Mouse (Mus musculus): ENCODE data around the gene Psme2b. TPM values are rescaled to one million over a fixed set of nuclear protein-coding genes. Genes with fewer than 3 reads are reported as not detected.
"Not testable (repeated sequence)": the region's sequence is repeated elsewhere in the genome, so short reads cannot be mapped to it uniquely, and the experiment has no call there.

Psme2b gene
- polyA plus RNA-seq, 1 experiment = not detected

DNA sequence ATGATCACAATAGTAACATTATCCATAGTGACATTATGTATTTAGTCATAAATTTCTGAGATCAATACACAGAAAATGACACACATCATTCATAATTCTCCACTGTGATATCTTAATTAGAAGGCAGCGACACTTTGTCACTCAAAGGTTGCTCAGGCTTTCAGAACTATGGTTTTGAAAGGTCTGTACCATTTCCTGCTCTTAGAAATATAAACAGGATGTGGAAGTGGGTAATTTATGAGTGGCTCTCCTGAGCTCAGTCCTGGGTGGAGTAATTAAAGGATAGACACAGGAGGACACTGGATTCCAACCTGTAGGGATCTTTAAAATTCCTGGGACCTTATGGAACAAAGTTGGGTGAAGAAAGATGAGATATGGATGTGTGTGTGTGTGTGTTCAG is 12.6 kb downstream of the Psme2b start:
- 94% methylated on average over 1 of the region's 1 CpGs for WGBS
- H3K27ac ChIP-seq (ENCODE audit: insufficient read depth, low read depth, low read length) = not testable (repeated sequence)

DNA sequence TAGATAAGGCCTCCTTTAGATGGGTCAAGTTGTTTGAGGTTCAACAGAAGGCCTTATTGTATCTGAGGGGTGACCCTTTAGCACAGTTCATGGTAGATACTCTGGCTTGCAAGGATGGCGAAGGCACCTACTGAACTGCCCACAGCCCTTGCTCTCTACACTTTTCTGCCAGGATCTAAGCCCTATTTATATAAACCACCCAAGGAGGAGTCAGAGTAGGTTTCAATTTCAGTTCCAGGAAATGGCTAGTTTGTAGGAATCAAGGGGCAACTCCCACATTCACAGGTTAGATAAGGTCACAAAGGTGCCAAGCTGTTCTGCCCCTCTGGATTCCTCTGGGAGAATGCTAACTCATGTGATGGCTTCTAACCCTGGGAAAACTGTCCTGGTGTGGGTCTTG is 17.9 kb downstream of the Psme2b start:
- WGBS = 89% methylated on average over 1 of the region's 1 CpGs
- H3K27ac ChIP-seq (ENCODE audit: insufficient read depth, low read depth, low read length); H3K4me1 ChIP-seq (ENCODE audit: control insufficient read depth, insufficient read depth, low read length); H3K4me3 ChIP-seq (ENCODE audit: insufficient read depth, low read depth, low read length): not testable (repeated sequence)

More for the DNA sequence above, 12.6 kb downstream of the Psme2b start:
- not testable (repeated sequence) for H3K4me3 ChIP-seq (ENCODE audit: insufficient read depth, low read depth, low read length); H3K4me1 ChIP-seq (ENCODE audit: control insufficient read depth, insufficient read depth, low read length)

DNA sequence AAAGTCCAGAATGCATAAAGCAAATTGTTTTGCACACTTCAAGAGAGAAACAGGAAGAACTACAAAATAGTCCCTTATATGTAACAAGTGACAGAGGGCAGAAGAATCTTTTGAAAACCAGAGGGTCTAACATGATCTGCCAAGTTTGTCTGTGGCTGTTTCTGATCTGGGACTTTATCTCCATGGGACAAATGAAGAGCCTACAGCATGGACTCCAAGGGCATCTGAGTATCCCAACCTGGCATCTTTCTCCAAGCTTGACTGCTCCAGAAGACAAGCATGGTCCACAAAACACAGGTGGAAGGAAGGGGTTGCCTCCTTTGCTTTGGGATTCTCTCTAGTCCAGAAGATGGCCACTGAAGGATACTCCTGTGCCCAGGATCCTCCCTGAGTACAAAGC is 19.6 kb downstream of the Psme2b start:
- H3K4me1 ChIP-seq (ENCODE audit: control insufficient read depth, insufficient read depth, low read length); H3K4me3 ChIP-seq (ENCODE audit: insufficient read depth, low read depth, low read length); H3K27ac ChIP-seq (ENCODE audit: insufficient read depth, low read depth, low read length): not testable (repeated sequence)

DNA sequence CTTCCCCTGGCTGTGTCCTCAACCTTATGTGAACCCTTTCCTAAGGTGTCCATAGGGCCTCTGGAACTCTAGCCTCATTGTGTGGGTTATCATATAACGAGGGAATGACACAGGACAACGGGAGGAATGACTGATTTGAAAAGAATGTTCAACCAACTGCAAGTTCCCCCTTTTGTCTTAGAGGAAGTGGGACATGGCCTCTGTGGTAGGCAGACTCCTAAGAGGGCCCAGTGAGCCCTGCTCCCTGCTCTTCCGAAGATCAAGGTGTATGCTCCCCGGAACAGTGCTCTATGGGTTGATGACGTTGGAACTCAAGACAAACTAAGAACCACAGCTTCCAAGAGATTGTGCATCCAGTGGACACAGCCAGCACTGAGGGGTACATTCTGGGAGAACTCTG is 22.2 kb downstream of the Psme2b start:
- H3K27ac ChIP-seq (ENCODE audit: insufficient read depth, low read depth, low read length); H3K4me3 ChIP-seq (ENCODE audit: insufficient read depth, low read depth, low read length); H3K4me1 ChIP-seq (ENCODE audit: control insufficient read depth, insufficient read depth, low read length): not testable (repeated sequence)
- WGBS = 85% methylated on average over 5 of the region's 5 CpGs

DNA sequence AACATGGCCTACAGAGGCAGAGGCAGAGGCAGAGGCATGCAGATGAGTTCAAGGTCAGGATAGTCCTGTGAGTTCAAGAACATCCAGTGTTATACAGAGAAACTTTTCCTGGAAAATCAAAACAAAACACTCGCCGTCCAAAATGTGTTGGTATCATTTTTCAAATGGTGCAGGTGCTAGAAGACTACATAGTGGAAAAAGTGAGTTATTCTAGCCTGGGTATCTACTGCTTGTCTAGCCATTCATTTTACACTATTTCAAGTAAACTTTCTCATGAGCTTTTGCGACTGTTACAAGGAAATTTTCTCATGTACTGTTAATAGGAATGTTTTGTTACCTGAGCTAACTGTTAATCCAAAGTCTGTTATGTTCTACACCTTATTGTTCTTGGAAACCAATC is 27.6 kb downstream of the Psme2b start:
- H3K4me3 ChIP-seq (ENCODE audit: insufficient read depth, low read depth, low read length) = no peak overlapping the region
- TF ChIP-seq CTCF (IDR thresholded peaks at IDR 0.05; ENCODE audit: insufficient read depth, low read depth, low read length) = no peak
- TF ChIP-seq POLR2A (IDR thresholded peaks at IDR 0.05; ENCODE audit: insufficient read depth, low read depth, low read length) = no peak
- H3K27ac ChIP-seq (ENCODE audit: insufficient read depth, low read depth, low read length) = no peak overlapping the region
- no peaks in the 10 kb centered on the region for H3K4me1 ChIP-seq (ENCODE audit: control insufficient read depth, insufficient read depth, low read length)
- WGBS = 86% methylated on average over 3 of the region's 3 CpGs

DNA sequence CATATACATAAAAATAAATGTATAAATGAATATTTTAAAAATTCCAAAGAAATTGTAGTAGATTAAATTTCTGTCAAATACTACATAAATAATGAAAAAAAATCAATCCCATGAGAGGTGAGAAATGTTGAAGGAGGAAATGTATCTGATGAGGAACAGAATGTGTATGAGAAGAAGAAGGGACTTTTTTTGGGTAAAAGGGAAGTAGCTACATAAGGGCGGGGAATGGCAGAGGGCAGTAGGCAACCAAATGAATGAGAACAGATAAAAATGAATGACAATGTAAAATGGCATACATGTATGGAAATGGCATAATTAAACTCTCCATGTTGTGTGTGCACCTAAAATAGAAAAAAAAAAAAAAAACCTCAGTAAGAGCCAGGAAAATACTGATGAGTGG is 32.4 kb downstream of the Psme2b start:
- no peaks in the 10 kb centered on the region for H3K4me1 ChIP-seq (ENCODE audit: control insufficient read depth, insufficient read depth, low read length)
- WGBS = 95% methylated on average over 1 of the region's 1 CpGs
- TF ChIP-seq POLR2A (IDR thresholded peaks at IDR 0.05; ENCODE audit: insufficient read depth, low read depth, low read length) = no peak
- TF ChIP-seq CTCF (IDR thresholded peaks at IDR 0.05; ENCODE audit: insufficient read depth, low read depth, low read length) = no peak
- no peak overlapping the region for H3K4me3 ChIP-seq (ENCODE audit: insufficient read depth, low read depth, low read length)
- H3K27ac ChIP-seq (ENCODE audit: insufficient read depth, low read depth, low read length) = no peak overlapping the region

DNA sequence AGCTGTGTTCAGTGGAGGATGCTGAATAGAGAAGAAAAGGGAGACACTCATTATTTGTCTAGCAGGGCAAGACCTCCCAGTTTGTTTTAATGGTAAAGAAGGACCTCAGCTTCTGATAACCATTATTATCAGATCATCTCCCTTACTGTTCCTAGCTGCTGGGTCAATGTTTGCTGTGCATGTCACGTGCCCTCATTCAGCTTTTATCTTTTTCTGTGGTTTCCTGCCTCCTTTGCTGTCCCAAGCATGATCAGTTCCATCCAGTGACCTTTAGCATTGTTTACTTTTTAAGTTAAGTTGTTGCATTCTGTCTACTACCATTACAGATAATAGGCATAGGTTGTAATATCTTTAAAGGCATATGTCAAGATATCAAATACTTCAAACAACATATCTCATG is 37.5 kb downstream of the Psme2b start:
- H3K27ac ChIP-seq (ENCODE audit: insufficient read depth, low read depth, low read length) = no peak overlapping the region
- no peak for TF ChIP-seq POLR2A (IDR thresholded peaks at IDR 0.05; ENCODE audit: insufficient read depth, low read depth, low read length)
- TF ChIP-seq CTCF (IDR thresholded peaks at IDR 0.05; ENCODE audit: insufficient read depth, low read depth, low read length) = no peak
- WGBS = 74% methylated on average over 1 of the region's 1 CpGs
- H3K4me1 ChIP-seq (ENCODE audit: control insufficient read depth, insufficient read depth, low read length) = no peaks in the 10 kb centered on the region
- no peak overlapping the region for H3K4me3 ChIP-seq (ENCODE audit: insufficient read depth, low read depth, low read length)

DNA sequence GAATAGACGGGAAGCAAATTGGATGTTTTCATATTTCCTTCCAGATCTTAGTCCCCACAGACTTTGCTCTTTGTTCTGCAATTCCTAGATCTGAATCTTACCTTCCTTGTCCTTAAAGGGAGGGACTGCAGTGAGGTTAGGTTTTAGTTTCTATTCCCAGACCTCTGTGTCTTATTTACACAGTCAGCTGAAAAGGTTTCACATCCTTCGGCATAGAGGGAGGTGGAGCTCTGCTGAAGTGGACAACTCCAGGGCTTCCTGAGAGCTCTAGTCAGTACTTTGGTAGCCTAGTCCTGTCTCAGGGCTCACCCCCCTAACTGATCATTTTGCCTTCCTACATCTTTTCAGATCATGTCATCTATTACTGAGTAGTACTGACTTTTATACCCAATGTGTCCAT is 44.0 kb downstream of the Psme2b start, which contains the start of gene Gm5431:
Gm5431 (minus strand) TSS at position 194 of the 400 bp plus-strand sequence.
- TF ChIP-seq POLR2A (IDR thresholded peaks at IDR 0.05; ENCODE audit: insufficient read depth, low read depth, low read length) = no peak
- TF ChIP-seq CTCF (IDR thresholded peaks at IDR 0.05; ENCODE audit: insufficient read depth, low read depth, low read length) = no peak
- H3K4me1 ChIP-seq (ENCODE audit: control insufficient read depth, insufficient read depth, low read length) = no peaks in the 10 kb centered on the region
- 79% methylated on average over 2 of the region's 2 CpGs for WGBS
- no peak within 1 kb of the TSS for H3K27ac ChIP-seq (ENCODE audit: insufficient read depth, low read depth, low read length)
- H3K4me3 ChIP-seq (ENCODE audit: insufficient read depth, low read depth, low read length) = no peak within 1 kb of the TSS

DNA sequence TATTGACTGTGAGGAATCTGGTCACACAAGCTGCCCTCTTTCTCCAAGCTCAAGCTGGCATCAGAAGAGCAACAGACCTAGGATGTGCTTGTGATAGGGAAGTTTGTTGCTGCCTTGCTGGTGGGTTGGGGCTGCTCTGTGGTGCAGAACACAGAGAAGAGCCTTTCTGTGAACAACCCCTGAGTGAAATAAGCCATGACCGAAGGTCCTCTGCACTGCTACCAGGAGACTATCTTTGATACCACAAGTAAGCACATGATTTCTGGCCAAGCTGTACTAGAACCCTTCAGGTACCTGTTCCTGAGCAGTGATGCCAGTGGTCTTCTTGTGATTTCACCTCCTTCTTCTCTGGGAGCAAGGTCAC is 44.4 kb downstream of the Psme2b start:
- WGBS = 94% methylated on average over 1 of the region's 1 CpGs
- H3K4me1 ChIP-seq (ENCODE audit: control insufficient read depth, insufficient read depth, low read length); H3K27ac ChIP-seq (ENCODE audit: insufficient read depth, low read depth, low read length); H3K4me3 ChIP-seq (ENCODE audit: insufficient read depth, low read depth, low read length): not testable (repeated sequence)

DNA sequence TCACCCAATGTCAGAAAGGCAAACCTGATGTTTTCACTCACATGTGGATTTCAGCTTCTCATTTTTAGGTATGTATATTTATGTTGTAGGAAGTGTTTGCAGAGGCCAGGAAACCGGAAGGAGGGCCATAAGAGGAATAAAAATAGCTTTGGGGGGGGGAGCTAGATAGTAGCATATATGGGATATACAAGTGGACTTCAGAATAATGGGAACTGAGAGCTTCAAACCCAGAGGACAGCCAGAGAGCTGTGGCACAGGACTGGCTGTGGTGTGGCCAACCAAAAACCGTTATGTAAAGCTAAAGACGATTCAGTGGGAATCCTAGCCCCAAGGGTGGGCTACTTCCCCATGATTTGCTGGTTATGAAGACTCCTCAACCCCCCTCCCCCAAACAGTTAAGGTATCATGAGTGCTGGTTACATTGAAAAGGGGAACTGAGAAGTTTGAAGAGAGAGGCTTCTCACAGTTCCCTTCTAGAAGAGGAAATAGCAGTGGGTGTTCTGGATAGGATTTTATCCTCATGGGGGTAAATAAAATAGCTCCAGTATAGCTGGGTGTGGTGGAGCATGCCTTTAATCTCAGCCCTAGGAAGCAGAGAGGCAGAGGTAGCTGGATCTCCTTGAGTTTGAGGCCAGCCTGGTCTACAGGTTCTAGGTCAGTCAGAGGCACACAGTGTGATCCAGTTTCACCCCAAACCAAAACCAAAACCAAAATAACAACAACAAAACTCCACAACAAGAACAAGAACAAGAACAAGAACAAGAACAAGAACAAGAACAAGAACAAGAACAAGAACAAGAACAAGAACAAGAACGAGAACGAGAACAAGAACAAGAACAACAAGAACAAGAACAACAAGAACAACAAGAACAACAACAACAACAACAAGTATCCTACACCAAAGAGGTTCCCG is 45.1 kb downstream of the Psme2b start:
- not testable (repeated sequence) for H3K4me3 ChIP-seq (ENCODE audit: insufficient read depth, low read depth, low read length); H3K27ac ChIP-seq (ENCODE audit: insufficient read depth, low read depth, low read length); H3K4me1 ChIP-seq (ENCODE audit: control insufficient read depth, insufficient read depth, low read length)
- 85% methylated on average over 6 of the region's 6 CpGs for WGBS
